Mouse (Mus musculus) spleen, adult 2 months (tissue): ENCODE data around the gene Lmf1.

Experiments
- CTCF ChIP-seq: fragments of 200-500 bp; IDR thresholded peaks from 2 replicates; pipeline ENCODE4 v1.5.1; 2011; ENCODE audit warnings: mild to moderate bottlenecking, inconsistent platforms; ENCODE audit not compliant: insufficient read depth, insufficient read length, insufficient replicate concordance; ENCODE audit errors: extremely low read depth
- POLR2A ChIP-seq: fragments of 200-500 bp; IDR thresholded peaks from 2 replicates; pipeline ENCODE4 v1.6.1; 2011; ENCODE audit warnings: low read depth, low read length, inconsistent platforms

GRCm38 (mm10) chr17:25650726-25651125 lies 71.8 kb downstream of the Lmf1 start:
- TF ChIP-seq CTCF (no peak), POLR2A (no peak)
